Mouse (Mus musculus): ENCODE measurements around the gene Fabp3.

- TF ChIP-seq POLR2A (IDR thresholded peaks at IDR 0.05; ENCODE audit: insufficient read depth, low read depth, low read length) (no peak), EP300 (IDR thresholded peaks at IDR 0.05; ENCODE audit: insufficient read depth, low read depth, low read length) (no peak)
Measured at GRCm38 (mm10) chr4:130321640-130322039, 13.2 kb downstream of the Fabp3 start.

Data from heart, adult 2 months (tissue).